Mouse (Mus musculus) right cerebral cortex, adult 18-20 months (tissue): ENCODE measurements around the gene Cyp2t4.

Source experiments
- DNase-seq: peaks from one replicate; pipeline ENCODE4 v3.0.0; 2022; ENCODE audit warnings: mixed read lengths

The Cyp2t4 gene

GRCm38 (mm10) chr7:27185986-27186385 is 32.5 kb downstream of the Cyp2t4 start:
- DNase-seq = no peak

GRCm38 (mm10) chr7:27189271-27189931 is 35.9 kb downstream of the Cyp2t4 start:
- no peak for DNase-seq

GRCm38 (mm10) chr7:27192434-27192833 is 38.9 kb downstream of the Cyp2t4 start:
- DNase-seq = no peak

GRCm38 (mm10) chr7:27193731-27194130 is 40.2 kb downstream of the Cyp2t4 start:
- DNase-seq = no peak

- DNase-seq = peak; percentile 99
Measured at GRCm38 (mm10) chr7:27195681-27196611, 42.4 kb downstream of the Cyp2t4 start, which contains the start of the genes BC024978 and Snrpa. Gene BC024978 (plus strand): TSS chr7:27195781. Gene Snrpa (minus strand): TSS chr7:27196271.

GRCm38 (mm10) chr7:27197136-27197535 is 43.6 kb downstream of the Cyp2t4 start:
- no peak for DNase-seq

GRCm38 (mm10) chr7:27197634-27198033 is 44.1 kb downstream of the Cyp2t4 start:
- no peak for DNase-seq

GRCm38 (mm10) chr7:27198355-27198754 is 44.8 kb downstream of the Cyp2t4 start:
- DNase-seq = no peak

- no peak for DNase-seq
Measured at GRCm38 (mm10) chr7:27198779-27199178, 45.3 kb downstream of the Cyp2t4 start.

GRCm38 (mm10) chr7:27203730-27204449 is 50.4 kb downstream of the Cyp2t4 start:
- no peak for DNase-seq
